Mouse (Mus musculus): Measurements from ENCODE around the gene Prss27.

Prss27 gene

DNA sequence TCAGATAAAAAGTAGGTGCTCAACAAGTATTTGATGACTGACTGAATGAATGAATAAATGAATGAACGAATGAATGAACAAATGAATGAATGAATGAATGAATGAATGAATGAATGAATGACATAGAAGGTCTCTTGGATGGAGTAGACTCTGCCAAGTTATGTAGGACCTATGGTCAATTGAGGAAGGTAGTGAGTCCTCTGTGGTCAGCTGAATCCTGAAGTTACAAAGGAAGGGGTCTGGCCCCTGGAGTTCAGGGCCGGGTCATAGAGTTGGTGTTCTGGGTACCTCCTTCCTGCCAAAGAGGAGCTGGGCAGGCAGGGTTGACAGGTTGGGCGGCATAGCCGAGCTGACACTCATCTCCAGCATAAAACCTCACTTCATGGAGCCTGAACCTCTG is at the start of gene Prss27:
TSS of gene Prss27 (plus strand) at position 301 of the 400 bp plus-strand sequence.
- no peak for DNase-seq (ENCODE audit: low spot score in 2 of 2)

DNA sequence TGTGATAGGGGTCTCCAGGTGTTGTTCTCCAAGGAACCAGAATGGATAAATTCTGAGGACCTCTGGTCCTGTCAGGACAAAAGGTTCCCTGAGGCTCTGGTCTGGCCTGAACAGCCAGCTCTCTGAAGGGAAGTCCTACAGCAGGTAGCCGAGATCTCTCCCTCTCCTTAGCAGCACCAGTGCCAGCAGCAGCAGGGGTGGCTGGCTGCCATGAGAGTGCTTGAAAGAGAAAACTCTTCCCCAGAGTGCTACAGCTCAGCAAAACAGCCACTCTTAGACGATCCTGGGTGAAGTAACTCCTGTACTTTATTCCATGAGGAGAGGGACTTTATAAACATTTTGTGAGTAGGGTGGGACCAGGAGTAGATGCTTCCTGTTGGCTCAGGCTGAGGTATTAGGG is 48.1 kb upstream of the Prss27 start:
- no peak for DNase-seq (ENCODE audit: low spot score in 2 of 2)

DNA sequence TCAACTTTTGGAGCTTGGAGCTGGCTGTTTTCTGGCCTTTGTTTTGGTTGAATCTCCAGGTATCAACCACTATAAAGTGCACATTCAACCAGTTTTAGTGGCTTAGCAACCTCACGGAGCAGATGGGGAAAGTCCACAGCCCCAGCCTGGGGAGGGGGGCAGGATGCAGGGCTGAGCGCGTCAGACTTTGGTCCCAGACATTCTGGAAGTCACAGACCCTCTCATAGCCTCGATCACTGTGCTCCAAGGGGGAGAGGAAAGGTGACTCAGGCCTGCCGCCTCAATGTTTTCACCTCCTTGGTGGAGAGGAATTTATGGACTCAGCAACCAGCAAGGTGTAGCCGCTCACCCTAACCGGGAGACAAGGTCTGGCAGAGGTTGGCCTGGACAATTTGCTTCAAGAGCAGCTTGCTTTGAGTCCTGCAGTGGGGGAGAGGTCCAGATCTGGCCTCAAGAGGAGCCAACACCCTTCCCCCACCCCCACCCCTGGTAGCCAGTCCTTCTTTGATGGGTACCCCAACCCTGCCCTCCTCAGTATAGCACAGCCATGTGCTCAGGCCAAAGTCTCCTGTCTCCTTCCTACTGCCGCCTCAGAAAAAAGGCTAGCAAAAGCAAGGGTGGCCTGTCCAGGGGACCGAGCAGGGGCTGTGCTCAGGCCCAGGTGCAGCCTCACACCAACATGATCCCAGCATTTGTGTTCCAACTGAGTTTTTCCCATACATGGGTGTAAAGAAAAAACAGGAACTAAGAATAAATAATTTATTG is 45.0 kb upstream of the Prss27 start:
- DNase-seq (ENCODE audit: low spot score in 2 of 2) = no peak

DNA sequence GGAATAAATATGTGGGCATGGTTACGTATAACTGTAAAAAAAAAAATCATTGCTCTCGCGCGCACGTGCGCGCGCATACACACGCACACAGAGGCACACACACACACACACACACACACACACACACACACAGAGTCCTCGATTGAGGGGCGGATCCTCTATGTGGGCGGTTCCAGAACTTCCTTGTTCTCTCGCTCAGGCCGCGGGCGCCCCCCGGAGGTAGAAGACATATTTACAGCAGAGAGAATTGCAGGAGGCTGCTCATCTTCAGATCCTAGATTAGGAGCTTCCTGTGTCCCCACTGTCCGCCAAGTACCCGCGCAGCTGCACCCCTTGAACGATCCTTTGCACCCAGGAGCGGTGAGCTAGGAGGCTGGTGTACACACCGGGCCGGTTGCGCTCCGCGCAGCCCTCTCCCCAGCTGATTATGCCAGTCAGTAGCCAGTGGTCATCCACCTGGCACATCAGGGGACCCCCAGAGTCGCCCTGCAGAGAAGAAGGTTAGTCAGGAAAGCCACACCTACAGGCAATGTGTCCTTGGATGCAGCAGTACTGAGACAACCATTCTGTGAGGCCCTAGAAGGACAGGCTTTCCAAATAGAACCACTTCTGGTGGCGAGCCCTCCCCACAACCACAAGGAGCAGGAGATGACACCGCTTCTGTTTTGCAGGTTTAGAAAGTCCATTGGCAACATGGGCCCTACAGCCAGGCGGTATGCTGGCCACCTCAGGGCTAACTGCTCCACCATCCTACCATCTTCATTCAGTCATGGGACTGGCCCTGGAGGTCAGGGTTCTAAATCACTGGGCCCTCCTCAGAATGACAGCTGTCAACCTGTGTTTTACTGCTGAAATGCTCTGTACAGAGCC is 44.1 kb upstream of the Prss27 start:
- peak; percentile 87 to 95 for DNase-seq (ENCODE audit: low spot score in 2 of 2)

DNA sequence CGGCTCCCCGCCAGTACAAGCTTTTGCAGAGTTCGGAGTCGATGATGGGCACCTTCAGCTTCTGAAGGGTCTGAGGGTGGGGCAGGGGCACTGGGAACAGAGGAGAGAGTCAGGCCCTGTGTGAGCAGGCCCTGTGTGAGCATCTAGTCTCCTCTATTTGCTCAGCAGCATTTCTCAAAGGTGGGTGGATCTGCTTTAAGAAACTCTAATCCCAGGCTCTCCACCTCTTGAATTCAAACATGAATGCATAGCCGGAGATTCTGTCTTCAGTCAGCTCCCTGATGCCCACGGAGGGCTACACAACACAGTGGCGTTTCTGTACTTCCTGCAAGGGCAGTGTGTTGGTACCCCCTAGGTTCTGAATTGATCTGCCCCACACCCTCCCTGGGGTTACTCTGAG is 43.3 kb upstream of the Prss27 start:
- no peak for DNase-seq (ENCODE audit: low spot score in 2 of 2)

DNA sequence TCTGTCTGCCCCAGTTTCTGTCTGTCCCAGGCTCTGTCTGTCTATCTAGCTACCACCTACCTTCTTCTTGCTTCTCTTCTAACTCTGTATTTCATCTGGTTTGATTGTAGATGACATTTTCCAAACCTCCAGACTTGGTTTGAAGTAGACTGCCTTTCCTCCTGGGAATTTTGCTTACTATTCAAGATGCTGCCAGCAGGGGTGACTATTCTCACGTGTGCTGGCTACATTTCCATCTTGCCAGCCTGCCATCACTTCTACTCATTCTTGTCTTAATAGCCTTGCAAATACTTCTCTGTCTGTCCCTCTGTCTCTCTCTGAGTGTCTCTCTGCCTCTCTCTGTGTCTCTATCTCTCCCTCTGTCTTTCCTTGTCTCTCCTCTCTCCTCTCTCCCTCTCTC is 42.5 kb upstream of the Prss27 start:
- no peak for DNase-seq (ENCODE audit: low spot score in 2 of 2)

DNA sequence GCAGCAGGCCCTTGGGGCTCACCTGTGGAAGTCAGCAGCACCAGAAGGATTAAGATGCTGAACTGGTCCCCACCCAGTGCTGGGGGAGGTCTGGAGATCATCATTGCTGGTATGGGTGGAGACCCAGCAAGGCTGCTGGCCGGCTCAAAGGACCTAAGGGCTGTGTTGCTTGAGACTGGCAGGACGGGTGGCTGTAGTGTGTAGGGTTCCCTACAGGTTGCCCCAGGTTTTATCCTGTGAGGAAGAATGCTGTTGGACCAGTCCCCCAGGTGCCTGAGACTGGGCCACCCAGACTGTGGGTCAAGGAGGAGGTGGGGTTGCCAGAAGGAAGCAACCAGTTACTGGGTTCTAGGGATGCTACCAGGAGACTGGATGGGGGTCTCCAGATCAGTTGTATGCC is 40.0 kb upstream of the Prss27 start, which contains the start of gene Prss22:
TSS of gene Prss22 (minus strand) at position 200 of the 400 bp plus-strand sequence.
- DNase-seq (ENCODE audit: low spot score in 2 of 2) = no peak

DNA sequence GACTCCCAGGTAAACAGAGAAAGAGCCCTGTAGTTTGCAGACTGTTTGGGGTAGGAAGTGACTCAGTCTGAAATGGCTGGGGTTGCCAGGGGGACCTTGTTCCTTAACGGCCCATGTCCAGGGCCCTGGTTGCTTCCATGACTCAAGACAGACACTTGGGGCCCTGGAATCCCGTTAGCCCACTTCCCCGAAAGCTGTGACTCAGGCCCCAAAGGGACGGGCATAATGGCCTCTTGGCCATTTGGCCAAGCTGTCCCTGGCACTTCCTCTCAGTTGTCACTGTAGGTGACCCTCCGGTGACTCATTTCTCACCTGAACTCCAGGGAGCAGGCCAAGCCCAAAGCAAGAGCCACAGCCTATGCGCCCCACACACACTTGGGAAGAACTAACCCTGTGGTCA is 39.6 kb upstream of the Prss27 start:
- DNase-seq (ENCODE audit: low spot score in 2 of 2) = no peak

DNA sequence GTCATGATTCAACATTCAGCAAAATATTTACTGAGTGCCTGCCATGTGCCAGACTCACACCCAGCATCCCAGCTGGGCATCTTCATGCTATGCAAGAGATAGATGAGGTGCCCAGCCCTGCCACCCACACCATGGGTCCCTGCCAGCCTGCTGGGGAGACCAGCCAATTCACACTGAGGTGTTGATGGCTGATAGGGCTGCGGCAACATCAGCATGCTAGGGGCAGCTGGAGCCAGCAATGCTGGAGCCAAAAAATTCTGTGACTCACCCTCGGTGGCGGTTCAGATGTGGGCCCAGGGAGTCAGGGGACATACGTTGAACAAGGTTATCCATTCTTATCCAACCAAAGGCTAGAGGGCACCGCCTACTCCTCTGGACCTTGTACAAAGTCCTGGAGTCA is 37.5 kb upstream of the Prss27 start:
- DNase-seq (ENCODE audit: low spot score in 2 of 2) = no peak

DNA sequence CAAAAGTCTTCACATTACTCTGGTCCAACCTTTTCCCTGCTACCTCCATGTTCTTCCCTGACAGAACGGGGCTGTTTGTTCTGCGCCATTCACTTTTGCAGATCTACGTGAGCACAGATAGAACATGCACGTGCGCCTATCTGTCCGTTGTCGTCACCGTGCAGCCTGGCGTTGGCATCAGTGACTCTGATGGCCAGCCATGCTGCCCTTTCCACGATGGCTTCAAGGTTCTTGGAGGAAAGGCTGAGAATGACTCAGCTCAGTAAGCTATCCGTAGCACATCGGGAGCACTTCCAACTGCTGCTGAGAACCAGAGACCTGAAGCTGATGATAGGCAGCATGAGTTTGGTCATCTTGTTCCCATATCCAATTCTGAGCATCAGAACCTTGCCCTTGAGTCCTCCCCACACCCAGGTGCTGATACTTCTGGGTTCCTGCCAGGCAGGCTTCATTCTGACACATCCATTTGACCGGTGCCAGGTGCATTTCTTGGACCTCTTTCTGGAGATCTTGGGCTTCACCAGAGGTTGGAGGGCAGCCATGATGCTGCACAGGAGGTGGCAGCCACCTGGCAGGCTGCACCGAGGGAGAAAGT is 33.8 kb upstream of the Prss27 start:
- DNase-seq (ENCODE audit: low spot score in 2 of 2) = no peak

DNA sequence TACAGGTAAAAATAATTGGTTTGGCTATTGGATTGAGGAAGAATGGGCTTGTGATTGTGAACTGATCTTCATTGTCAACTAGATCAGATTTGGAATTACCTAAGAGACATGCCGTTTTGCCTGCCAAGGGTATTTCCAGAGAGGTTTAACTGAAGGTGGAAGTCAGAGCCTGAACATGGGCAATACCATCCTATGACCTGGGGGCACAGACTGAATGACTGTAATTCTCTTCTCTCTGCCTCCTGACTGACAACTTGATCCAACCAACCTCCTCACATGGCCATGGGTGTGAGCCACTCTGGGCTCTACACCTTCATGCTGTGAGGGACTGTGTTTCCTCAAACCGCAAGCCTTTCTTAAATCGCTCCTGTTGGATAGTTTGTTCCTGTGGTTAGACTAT is 32.9 kb upstream of the Prss27 start:
- DNase-seq (ENCODE audit: low spot score in 2 of 2) = no peak

DNA sequence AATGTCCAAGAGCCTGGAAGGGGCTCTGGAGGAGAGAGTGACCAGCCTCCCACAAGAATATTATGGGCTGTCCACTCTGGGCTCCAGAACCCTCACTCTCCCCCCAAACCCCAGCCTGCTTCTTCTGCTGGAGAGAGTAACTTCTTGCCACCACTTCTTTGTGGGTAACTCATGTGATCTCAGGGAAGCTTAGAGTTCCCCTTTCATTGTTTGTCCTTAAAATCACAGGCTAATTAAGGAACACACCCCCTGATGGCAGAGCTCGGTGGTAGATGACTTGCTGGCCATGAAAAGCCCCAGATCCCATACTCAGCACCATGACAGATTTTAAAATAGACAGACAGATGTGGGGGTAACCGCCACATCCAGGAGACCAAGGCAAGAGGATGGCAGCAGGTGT is 31.0 kb upstream of the Prss27 start:
- no peak for DNase-seq (ENCODE audit: low spot score in 2 of 2)

DNA sequence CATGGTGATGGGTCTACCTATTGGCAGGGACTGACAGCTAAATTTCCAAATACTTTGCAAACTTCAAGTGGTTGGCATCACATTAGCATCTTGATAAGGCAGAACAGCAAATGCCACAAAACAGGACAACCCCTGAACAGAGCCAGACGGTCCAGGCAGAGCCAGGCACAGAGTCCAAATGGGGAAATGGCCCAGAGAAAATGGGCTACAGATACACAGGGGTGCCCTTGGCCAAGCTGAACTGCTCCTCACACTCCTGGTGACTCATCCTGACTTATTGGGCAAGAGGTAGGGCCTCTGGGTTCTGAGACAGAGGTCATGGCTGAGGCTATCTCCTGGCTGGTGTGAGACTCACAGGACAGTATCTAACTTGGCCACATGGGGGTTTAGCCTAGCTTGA is 30.6 kb upstream of the Prss27 start:
- DNase-seq (ENCODE audit: low spot score in 2 of 2) = no peak

DNA sequence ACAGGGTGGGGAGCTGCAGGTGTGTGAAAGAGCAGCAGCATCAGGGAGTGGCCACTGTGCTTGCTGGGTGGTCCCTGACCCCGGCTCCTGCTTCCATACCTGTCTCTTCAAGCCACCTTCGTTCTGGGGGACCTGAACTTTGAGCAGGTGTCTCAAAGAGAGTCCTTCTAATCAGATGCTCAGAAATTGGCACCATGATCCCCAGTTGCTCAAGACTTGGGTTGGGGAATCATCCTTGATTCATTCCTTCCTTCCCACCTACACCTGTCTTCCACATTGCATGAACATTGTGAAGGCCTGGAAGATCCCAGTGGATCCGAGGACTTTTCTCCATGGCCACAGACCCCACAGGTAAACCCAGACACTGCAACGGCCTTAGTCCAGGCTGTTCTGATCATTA is 29.8 kb upstream of the Prss27 start:
- DNase-seq (ENCODE audit: low spot score in 2 of 2) = no peak

DNA sequence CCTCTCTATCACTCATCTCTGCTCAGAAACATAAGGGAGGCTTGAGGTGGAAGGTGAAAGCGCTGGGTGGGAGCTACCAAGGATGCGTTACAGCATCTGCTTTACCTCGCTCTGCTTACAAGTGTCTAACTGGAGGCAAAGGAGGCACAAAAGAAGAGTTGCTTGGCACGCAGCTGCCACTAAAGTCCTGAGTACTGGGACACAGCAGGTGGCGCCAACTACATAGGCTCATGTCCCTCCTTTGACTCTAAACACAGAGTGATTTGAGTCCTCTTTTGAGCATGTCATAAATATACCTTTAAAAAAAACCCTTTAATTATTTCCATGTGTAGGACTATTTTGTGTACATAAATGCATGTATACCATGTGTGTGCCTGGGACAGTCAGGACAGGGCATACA is 28.3 kb upstream of the Prss27 start:
- no peak for DNase-seq (ENCODE audit: low spot score in 2 of 2)

DNA sequence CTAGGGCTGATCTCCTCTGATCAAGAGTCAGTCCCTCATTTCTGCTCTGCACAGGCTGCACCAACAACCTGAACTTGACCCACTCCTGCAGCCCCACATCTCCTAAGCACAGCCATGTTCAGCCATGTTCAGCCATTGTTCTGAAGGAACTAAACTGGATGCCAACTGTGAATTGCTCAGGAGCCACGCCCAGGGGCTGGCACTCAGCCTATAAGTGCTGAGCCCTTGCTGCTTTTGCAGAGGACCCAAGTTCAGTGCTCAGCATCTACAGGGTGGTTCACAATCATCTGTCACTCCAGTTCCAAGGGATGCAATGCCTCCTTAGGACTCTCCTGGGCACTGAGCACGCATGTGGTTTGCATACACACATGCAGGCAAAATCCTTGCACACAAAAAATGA is 25.0 kb upstream of the Prss27 start:
- DNase-seq (ENCODE audit: low spot score in 2 of 2) = no peak

DNA sequence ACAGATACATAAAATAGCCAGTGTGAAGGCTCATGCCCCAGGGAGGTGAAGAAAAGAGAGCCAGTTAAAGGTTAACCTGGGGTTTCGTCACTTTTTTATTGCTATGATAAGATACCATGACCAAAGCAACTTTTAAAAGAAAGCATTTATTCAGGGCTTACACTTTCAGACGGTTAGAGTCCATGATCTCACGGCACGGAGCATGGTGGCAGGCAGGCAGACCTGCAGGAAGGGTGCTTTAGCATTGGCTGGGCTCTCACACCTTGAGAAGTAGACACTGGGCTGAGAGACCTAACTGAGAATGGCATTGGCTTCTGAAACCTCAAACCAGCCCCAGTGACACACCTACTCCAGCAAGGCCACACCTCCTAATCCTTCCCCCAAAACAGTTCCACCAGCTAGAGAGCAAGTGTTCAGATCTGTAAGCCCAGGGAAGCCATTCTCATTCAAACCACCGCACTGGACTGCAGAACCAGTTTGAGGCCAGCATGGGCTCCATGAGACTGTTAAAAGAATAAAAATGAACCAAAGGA is 23.4 kb upstream of the Prss27 start:
- no peak for DNase-seq (ENCODE audit: low spot score in 2 of 2)

DNA sequence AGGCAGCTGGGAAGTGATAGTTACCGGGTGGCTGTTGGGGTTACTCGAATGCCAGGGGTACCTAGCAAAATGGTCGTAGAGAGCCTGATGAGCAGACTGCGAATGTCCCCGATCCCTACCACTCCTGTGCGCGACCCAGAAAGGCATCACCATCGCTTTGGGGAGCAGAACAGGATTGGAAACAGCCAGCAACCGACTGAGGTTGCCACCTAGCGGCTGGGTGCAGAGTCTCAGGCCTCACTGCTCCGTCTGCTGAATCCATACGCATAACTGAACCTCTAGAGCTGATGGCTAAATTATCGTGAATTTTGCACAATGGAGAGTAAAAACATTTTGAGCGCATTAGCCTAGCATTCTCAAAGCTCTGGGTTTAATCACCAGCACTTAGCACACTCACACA is 22.2 kb upstream of the Prss27 start:
- DNase-seq (ENCODE audit: low spot score in 2 of 2) = peak in 1 of 2 experiments; percentile 28

DNA sequence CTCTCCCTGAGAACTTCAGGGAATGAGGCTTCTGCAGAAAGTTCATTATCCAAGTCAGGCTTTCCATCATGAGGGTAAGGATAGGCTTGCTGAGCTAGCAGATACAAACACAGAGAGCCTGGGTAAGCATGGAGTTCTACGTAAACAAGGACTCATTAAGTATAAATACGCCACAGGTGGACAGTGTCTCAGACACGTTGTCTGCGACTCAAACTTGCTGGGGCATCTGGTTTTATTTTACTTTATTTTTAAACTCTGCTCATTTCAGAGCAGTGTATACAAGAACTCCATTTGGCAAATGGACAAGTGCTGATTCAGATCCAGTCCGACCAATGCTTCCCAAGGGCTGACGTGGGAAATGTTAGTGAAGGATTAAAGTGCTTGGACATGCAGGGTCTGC is 17.2 kb upstream of the Prss27 start:
- no peak for DNase-seq (ENCODE audit: low spot score in 2 of 2)

DNA sequence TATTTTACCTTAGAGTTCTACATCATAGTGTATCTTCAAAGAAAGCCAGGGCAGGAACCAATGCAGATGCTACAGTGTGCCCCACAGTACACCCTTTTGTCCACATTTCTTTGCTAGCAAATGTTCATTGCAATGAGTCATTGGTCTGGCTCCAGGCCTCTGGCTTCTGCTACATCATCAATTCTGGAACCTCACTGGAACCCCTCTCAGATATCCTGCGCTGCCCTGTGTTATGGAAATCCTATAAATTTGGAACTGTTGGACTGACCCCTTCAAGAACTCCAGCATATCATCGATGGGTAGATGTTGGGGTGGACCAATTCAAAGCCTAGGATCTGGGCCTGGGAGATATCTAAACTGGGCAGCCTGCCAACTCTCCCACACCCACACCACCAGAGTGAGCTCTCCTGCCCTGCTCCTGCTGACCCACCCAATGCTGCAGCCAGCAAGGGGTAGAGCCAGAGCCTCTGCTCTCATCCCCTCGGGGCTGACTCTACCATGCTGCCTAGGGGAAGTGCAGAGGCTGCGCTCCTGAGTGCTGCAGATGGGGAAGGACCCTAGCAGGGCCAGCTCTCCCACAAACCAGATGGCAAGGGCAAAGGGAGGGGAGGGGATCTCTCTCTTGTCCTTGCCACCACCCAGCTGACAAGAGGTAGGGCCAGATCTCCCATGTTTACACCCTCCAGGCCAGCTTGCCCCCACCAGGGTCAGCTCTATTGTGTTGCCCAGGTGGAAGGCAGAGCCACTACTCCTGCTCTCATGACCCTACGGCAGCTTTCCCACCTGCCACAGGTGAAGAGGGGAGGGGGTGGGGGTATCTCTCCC is 16.4 kb upstream of the Prss27 start:
- DNase-seq (ENCODE audit: low spot score in 2 of 2) = no peak

DNA sequence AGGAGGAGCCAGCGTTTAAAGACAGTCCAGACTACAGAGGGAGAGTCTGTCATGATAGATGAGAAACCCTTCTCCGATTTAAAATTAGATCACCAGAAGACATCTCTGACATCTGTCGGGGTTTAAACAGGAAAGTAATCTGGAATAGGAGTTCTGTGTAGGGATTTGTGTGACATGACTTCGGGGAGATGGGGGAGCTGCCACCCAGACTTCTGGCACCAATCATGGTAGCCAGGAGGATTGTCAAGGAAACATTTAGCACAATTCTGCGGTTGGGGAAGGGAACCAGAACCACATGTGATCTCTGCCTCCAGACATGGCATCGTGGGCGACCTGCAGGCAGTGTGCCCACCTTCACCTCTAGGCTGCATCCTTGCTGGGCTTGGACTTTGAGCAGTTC is 8.5 kb upstream of the Prss27 start:
- no peak for DNase-seq (ENCODE audit: low spot score in 2 of 2)

DNA sequence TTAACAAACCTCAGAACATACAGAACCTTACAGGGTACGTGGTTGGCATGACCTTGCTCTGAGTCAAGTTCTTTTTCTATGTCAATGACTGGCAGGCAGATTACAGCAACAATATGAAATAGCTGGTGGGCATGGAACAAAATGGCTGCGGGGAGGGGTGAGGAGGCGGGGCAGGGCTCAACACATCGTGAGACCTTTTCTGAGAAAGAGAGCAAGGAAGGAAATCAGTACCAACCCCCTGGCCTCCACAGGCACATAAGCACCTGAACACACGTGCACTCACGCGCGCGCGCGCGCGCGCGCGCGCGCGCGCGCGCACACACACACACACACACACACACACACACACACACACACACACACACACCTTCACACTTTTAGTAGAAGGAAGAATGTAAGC is 7.4 kb upstream of the Prss27 start:
- DNase-seq (ENCODE audit: low spot score in 2 of 2) = no peak

All from thymus, postnatal 10 days (tissue).